Mouse (Mus musculus): ENCODE data around the gene Lrrc73. TPM values are rescaled to one million over a fixed set of nuclear protein-coding genes. Genes with fewer than 3 reads are reported as not detected.

Gene Lrrc73
- total RNA-seq, 2 experiments from 2014 or later: 0.38 to 0.66 TPM

GRCm38 (mm10) chr17:46283140-46283539 lies 29.8 kb downstream of the Lrrc73 start:
- ATAC-seq (replicated peaks; ENCODE audit: low FRiP score, low TSS enrichment, poor library complexity, severe bottlenecking): no peak

DNA sequence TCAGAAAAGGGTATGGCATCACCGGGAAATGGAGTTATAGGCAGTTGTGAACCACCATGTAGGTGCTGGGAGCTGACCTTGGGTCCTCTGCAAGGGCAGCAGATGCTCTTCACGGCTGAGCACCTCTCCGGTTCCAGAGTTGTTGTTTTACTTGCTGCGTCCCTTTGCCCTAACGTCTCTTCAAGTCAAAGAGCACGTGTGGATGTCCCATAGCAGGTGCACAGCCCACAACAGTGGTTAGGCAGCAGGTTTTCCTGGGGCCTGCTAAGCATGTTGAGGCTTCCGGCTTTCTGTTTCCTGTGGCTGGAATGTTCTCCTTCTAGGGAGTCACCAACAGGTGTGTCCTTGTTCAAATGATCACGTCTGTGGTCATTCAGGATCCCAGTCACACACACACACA lies 30.6 kb downstream of the Lrrc73 start:
- no peak for ATAC-seq (replicated peaks; ENCODE audit: low FRiP score, low TSS enrichment, poor library complexity, severe bottlenecking)

GRCm38 (mm10) chr17:46284653-46285052 lies 31.3 kb downstream of the Lrrc73 start:
- no peak for ATAC-seq (replicated peaks; ENCODE audit: low FRiP score, low TSS enrichment, poor library complexity, severe bottlenecking)

GRCm38 (mm10) chr17:46285407-46285806 lies 32.1 kb downstream of the Lrrc73 start:
- no peak for ATAC-seq (replicated peaks; ENCODE audit: low FRiP score, low TSS enrichment, poor library complexity, severe bottlenecking)

DNA sequence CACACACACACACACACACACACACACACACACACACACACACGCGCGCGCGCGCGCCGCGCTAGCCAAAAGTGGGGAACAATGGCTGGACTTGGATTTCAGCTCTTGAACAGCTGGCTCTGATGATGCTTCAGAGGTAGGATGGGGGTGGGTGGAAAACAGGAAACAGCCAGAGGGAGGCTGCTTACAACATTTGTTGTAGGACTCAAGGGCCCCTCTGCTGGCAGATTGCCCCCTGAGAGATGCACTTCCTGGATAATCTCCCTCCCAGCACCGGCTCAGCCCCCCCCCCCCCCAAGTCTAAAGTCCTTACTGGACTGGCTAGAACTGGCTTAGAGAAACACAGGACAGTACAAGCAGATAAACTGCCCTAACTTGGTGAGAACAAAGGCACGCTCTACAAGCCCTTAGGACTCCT lies 34.4 kb downstream of the Lrrc73 start:
- ATAC-seq (replicated peaks; ENCODE audit: low FRiP score, low TSS enrichment, poor library complexity, severe bottlenecking): no peak

DNA sequence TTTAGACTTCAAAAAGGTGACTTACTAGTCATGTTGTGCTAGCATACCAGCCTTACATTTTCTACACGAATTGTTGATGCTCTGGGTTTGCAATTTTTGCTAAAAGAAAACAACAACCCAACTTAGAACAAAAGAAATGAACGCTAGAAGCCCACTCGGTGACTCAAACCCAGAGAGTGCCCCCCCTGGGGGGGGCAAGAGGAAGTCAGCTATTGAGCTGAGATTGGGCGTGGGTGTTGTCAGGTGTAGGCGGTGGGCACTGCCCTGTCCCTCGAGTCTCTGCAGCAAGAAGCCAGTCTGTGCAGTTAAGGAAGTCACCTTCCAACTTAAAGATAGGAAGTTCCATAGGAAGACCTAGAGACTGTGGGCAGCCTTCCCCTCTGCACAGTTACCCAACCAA lies 43.3 kb downstream of the Lrrc73 start:
- no peak for ATAC-seq (replicated peaks; ENCODE audit: low FRiP score, low TSS enrichment, poor library complexity, severe bottlenecking)

DNA sequence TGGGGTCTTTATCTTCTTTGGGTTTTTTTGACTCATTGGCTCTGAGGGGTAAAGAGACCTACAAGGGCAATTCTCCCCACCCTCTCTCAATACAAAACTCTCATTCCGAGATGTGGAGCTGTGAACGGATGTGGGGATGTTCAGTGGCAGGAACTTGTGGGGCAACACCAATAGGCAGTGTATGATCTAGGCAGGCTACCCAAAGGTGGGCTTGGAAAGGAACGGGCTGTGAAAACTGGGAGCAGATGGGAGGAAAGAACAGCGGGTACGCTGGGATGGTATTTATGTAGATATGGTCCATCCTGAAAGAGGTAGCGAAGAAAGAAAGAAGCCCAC lies 43.7 kb downstream of the Lrrc73 start:
- no peak for ATAC-seq (replicated peaks; ENCODE audit: low FRiP score, low TSS enrichment, poor library complexity, severe bottlenecking)

GRCm38 (mm10) chr17:46297364-46298219 lies 44.3 kb downstream of the Lrrc73 start, which contains the start of gene Dlk2:
TSS of gene Dlk2 (plus strand) at chr17:46297421.
- ATAC-seq (replicated peaks; ENCODE audit: low FRiP score, low TSS enrichment, poor library complexity, severe bottlenecking): no peak

- peak; percentile 91 for ATAC-seq (replicated peaks; ENCODE audit: low FRiP score, low TSS enrichment, poor library complexity, severe bottlenecking)
Measured at GRCm38 (mm10) chr17:46298220-46298913, 45.0 kb downstream of the Lrrc73 start.

- no peak for ATAC-seq (replicated peaks; ENCODE audit: low FRiP score, low TSS enrichment, poor library complexity, severe bottlenecking)
Measured at GRCm38 (mm10) chr17:46301892-46302291, 48.6 kb downstream of the Lrrc73 start.

GRCm38 (mm10) chr17:46304184-46304583 lies 50.9 kb downstream of the Lrrc73 start:
- ATAC-seq (replicated peaks; ENCODE audit: low FRiP score, low TSS enrichment, poor library complexity, severe bottlenecking): no peak

Other genes with a start within 250 kb of the Lrrc73 start
- gene Vegfa, start 221.2 kb upstream of the Lrrc73 start, total RNA-seq (2014; fragmentation: Nextera tagmentation): 8.8 and 12.5 TPM in 2 replicates
- 15.2 and 17.2 TPM in 2 replicates for gene Vegfa, start 221.2 kb upstream of the Lrrc73 start, total RNA-seq (2017)
- 67.8 and 89.9 TPM in 2 replicates for gene Mrps18a, start 142.5 kb upstream of the Lrrc73 start, total RNA-seq (2014; fragmentation: Nextera tagmentation)
- 39.1 and 50.0 TPM in 2 replicates for gene Mrps18a, start 142.5 kb upstream of the Lrrc73 start, total RNA-seq (2017)
- gene Rsph9, start 109.3 kb upstream of the Lrrc73 start, total RNA-seq (2014; fragmentation: Nextera tagmentation): 4.3 TPM in 1 of 2 replicates, not detected in the other
- not detected in 2 replicates for gene Rsph9, start 109.3 kb upstream of the Lrrc73 start, total RNA-seq (2017)
- 15.4 and 16.1 TPM in 2 replicates for gene Mad2l1bp, start 100.0 kb upstream of the Lrrc73 start, total RNA-seq (2014; fragmentation: Nextera tagmentation)
- gene Mad2l1bp, start 100.0 kb upstream of the Lrrc73 start, total RNA-seq (2017): 8.0 and 9.7 TPM in 2 replicates
- 47.9 and 52.5 TPM in 2 replicates for gene Gtpbp2, start 92.5 kb upstream of the Lrrc73 start, total RNA-seq (2014; fragmentation: Nextera tagmentation)
- 23.7 and 24.6 TPM in 2 replicates for gene Gtpbp2, start 92.5 kb upstream of the Lrrc73 start, total RNA-seq (2017)
- gene Polh, start 50.9 kb upstream of the Lrrc73 start, total RNA-seq (2014; fragmentation: Nextera tagmentation): 19.9 and 27.9 TPM in 2 replicates
- gene Polh, start 50.9 kb upstream of the Lrrc73 start, total RNA-seq (2017): 22.5 and 30.3 TPM in 2 replicates
- 58.7 and 74.9 TPM in 2 replicates for gene Xpo5, start 50.7 kb upstream of the Lrrc73 start, total RNA-seq (2014; fragmentation: Nextera tagmentation)
- gene Xpo5, start 50.7 kb upstream of the Lrrc73 start, total RNA-seq (2017): 74.0 and 81.7 TPM in 2 replicates
- gene Polr1c, start 5.5 kb upstream of the Lrrc73 start, total RNA-seq (2014; fragmentation: Nextera tagmentation): 82.6 and 131 TPM in 2 replicates
- 54.1 and 89.4 TPM in 2 replicates for gene Polr1c, start 5.5 kb upstream of the Lrrc73 start, total RNA-seq (2017)
- gene Yipf3, start 5.5 kb upstream of the Lrrc73 start, total RNA-seq (2014; fragmentation: Nextera tagmentation): 65.9 and 69.9 TPM in 2 replicates
- 32.9 and 38.5 TPM in 2 replicates for gene Yipf3, start 5.5 kb upstream of the Lrrc73 start, total RNA-seq (2017)
- gene Tjap1, start 29.5 kb downstream of the Lrrc73 start, total RNA-seq (2014; fragmentation: Nextera tagmentation): 20.1 and 24.5 TPM in 2 replicates
- gene Tjap1, start 29.5 kb downstream of the Lrrc73 start, total RNA-seq (2017): 15.8 and 18.5 TPM in 2 replicates
- not detected in 2 replicates for gene Dlk2, start 43.9 kb downstream of the Lrrc73 start, total RNA-seq (2014; fragmentation: Nextera tagmentation)
- not detected in 2 replicates for gene Dlk2, start 43.9 kb downstream of the Lrrc73 start, total RNA-seq (2017)
- 5.8 and 7.0 TPM in 2 replicates for gene Abcc10, start 74.8 kb downstream of the Lrrc73 start, total RNA-seq (2014; fragmentation: Nextera tagmentation)
- 1.6 and 8.7 TPM in 2 replicates for gene Abcc10, start 74.8 kb downstream of the Lrrc73 start, total RNA-seq (2017)
- gene Zfp318, start 130.2 kb downstream of the Lrrc73 start, total RNA-seq (2014; fragmentation: Nextera tagmentation): 14.3 and 22.2 TPM in 2 replicates
- 17.3 and 41.5 TPM in 2 replicates for gene Zfp318, start 130.2 kb downstream of the Lrrc73 start, total RNA-seq (2017)
- not detected in 2 replicates for gene Crip3, start 175.4 kb downstream of the Lrrc73 start, total RNA-seq (2014; fragmentation: Nextera tagmentation)
- gene Crip3, start 175.4 kb downstream of the Lrrc73 start, total RNA-seq (2017): not detected in 2 replicates
- gene Slc22a7, start 184.9 kb downstream of the Lrrc73 start, total RNA-seq (2014; fragmentation: Nextera tagmentation): not detected in 2 replicates
- not detected in 2 replicates for gene Slc22a7, start 184.9 kb downstream of the Lrrc73 start, total RNA-seq (2017)
- 0.10 TPM in 1 of 2 replicates, not detected in the other for gene Ttbk1, start 234.1 kb downstream of the Lrrc73 start, total RNA-seq (2014; fragmentation: Nextera tagmentation)
- gene Ttbk1, start 234.1 kb downstream of the Lrrc73 start, total RNA-seq (2017): 0.14 TPM in 1 of 2 replicates, not detected in the other
- 49.4 and 60.5 TPM in 2 replicates for gene Dnph1, start 243.2 kb downstream of the Lrrc73 start, total RNA-seq (2014; fragmentation: Nextera tagmentation)
- gene Dnph1, start 243.2 kb downstream of the Lrrc73 start, total RNA-seq (2017): 15.6 and 27.7 TPM in 2 replicates

All from megakaryocyte-erythroid progenitor cell, adult 5-6 weeks (primary cell).